Mouse (Mus musculus) cortical plate, adult 2 months (tissue): ENCODE data around the gene Suv39h2. TPM values are rescaled to one million over a fixed set of nuclear protein-coding genes. Genes with fewer than 3 reads are reported as not detected.

Source experiments
- H3K27ac ChIP-seq: fragments of 200-500 bp; 2 replicates; pipeline ENCODE4 v1.5.1; 2012; ENCODE audit warnings: low read length, control low read depth, inconsistent platforms; ENCODE audit not compliant: insufficient read depth
- H3K4me1 ChIP-seq: fragments of 200-500 bp; 2 replicates; pipeline ENCODE4 v1.6.1; 2011; ENCODE audit warnings: low read length; ENCODE audit not compliant: control insufficient read depth, insufficient read depth
- H3K4me3 ChIP-seq: fragments of 200-500 bp; 2 replicates; pipeline ENCODE4 v1.5.1; 2011; ENCODE audit warnings: mild to moderate bottlenecking, low read length, control low read depth; ENCODE audit not compliant: insufficient read depth
- CTCF ChIP-seq: fragments of 200-500 bp; IDR thresholded peaks from 2 replicates; pipeline ENCODE4 v1.5.1; 2011; ENCODE audit warnings: mild to moderate bottlenecking, control low read depth, low read length; ENCODE audit not compliant: insufficient read depth; ENCODE audit errors: extremely low read depth
- POLR2A ChIP-seq: fragments of 200-500 bp; IDR thresholded peaks from 2 replicates; pipeline ENCODE4 v1.6.1; 2011; ENCODE audit warnings: mild to moderate bottlenecking, low read length, control low read depth; ENCODE audit not compliant: insufficient read depth; ENCODE audit errors: extremely low read depth
- polyA plus RNA-seq: library from polyadenylated mRNA; depleted of rRNA; stranded (reverse); fragments of >200 nt; gene quantifications from 2 replicates; pipeline ENCODE4 v1.2.3, GENCODE M21; 2012; rRNA removed

Gene Suv39h2
- polyA plus RNA-seq, 1 experiment: 2.5 TPM

DNA sequence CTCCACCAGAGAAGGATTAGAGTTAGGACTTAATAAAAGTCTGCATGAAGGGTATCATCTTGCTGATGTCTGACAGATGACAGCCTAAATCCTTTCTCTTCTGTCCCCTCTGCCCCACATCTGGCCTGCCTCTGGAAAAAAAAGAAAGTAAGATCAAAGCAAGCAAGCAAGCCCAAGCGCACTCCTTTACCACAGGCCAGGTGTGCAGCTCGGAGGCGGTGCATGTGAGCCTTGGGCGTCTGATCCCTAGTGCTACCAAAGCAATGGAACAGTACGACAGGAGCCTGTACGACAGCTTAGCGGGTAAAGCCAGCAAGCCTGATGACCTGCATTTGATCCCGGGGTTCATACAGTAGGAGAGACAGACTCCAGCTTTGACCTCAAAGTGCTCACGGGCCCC is 43.9 kb downstream of the Suv39h2 start:
- no peaks in the 10 kb centered on the region for H3K4me1 ChIP-seq
- H3K4me3 ChIP-seq: no peak overlapping the region
- H3K27ac ChIP-seq: no peak overlapping the region
- TF ChIP-seq POLR2A: no peak
- TF ChIP-seq CTCF: no peak

DNA sequence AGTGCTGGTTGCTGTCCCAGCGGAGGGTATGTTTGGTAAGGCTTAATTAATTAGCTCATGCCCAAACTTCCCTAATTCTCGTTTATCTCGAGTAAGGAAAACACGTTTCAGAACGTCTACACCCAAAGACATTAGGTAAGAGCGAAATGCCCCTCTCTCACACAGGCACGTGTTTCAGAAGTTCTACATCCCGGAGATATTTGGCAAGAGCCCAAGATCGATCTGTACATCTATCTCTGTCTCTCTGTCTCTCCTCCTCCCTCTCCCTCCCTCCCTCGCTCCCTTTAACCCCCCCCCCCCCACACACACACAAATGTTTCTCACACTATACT is 50.3 kb downstream of the Suv39h2 start:
- no peak overlapping the region for H3K27ac ChIP-seq
- TF ChIP-seq POLR2A: no peak
- no peak for TF ChIP-seq CTCF
- H3K4me1 ChIP-seq: no peaks in the 10 kb centered on the region; the same call in 1 of the 2 replicates
- H3K4me3 ChIP-seq: peak overlapping the region; percentile 87

GRCm38 (mm10) chr2:3423841-3424578 is 50.8 kb downstream of the Suv39h2 start, which contains the start of gene Dclre1c:
Dclre1c (plus strand) TSS chr2:3424131.
- TF ChIP-seq CTCF: no peak
- TF ChIP-seq POLR2A: peak; percentile 65; the same call in 1 of the 2 replicates
- H3K4me1 ChIP-seq: no peaks in the 10 kb centered on the region; the same call in 1 of the 2 replicates
- H3K4me3 ChIP-seq: peak within 1 kb of the TSS; percentile 87
- H3K27ac ChIP-seq: no peak within 1 kb of the TSS

- H3K4me3 ChIP-seq: no peak within 1 kb of the TSS; the same call in 1 of the 2 replicates
- TF ChIP-seq CTCF: no peak
- no peak for TF ChIP-seq POLR2A
Measured at GRCm38 (mm10) chr2:3422548-3422947, 52.3 kb downstream of the Suv39h2 start, which contains the start of gene Meig1. Meig1 (minus strand) TSS chr2:3422648.

DNA sequence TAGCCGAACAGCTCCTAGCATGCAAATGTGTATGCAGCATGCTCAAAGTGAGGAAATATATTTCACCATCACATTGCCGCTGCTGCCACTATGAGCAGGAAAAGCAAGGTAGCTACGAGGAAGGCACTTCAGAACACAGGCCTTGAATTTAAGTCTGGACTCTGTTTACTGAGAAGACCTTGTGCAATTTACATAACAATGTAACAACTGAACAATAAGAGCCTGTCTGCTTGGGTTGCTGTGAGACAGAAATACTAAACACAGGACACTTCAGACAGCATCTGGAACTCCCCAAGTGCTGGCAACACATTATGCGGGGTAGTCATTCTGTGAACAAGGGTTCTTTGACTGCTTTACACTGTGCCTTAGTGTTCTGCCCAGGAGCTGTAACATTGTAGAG is 54.7 kb downstream of the Suv39h2 start:
- TF ChIP-seq CTCF (no peak), POLR2A (no peak)
- Histone ChIP-seq H3K4me3 (no peak overlapping the region), H3K4me1 (no peaks in the 10 kb centered on the region; the same call in 1 of the 2 replicates), H3K27ac (no peak overlapping the region)

More at GRCm38 (mm10) chr2:3422548-3422947, 52.3 kb downstream of the Suv39h2 start, which contains the start of gene Meig1:
- Histone ChIP-seq H3K4me1 (no peaks in the 10 kb centered on the region; the same call in 1 of the 2 replicates), H3K27ac (no peak within 1 kb of the TSS)

DNA sequence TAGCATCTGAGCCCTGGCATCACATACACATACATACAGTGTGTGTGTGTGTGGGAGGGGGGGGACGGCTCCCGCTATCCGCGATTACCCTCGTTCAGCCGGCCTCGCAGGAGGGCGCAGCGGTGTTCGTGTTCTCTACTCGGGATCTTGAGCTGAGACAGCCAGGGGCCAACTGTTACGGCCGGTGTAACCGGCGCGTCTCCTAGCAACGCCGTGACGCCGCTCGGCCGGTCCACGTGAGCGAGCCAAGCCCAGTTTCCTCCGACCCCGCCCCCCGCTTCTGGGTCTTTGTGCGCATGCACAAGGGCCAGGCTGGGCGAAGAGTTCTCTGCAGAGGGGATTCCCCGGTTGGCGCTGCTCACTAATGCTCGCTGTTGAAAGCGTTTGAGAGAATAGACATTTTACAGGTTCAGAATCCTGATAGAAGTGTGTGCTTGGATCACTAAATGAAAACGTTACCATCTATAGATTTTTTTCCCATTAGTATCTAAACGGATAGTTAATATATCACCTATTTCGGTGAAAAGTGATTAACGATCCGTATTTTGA is 55.9 kb downstream of the Suv39h2 start:
- H3K27ac ChIP-seq: no peak overlapping the region
- peak; percentile 69; the same call in 1 of the 2 replicates for TF ChIP-seq POLR2A
- no peak for TF ChIP-seq CTCF
- H3K4me1 ChIP-seq: no peaks in the 10 kb centered on the region
- peak overlapping the region; percentile 45 for H3K4me3 ChIP-seq

- TF ChIP-seq CTCF (no peak), POLR2A (no peak)
- no peaks in the 10 kb centered on the region for H3K4me1 ChIP-seq
- no peak overlapping the region for H3K27ac ChIP-seq
- H3K4me3 ChIP-seq: no peak overlapping the region
Measured at GRCm38 (mm10) chr2:3415676-3416075, 59.2 kb downstream of the Suv39h2 start.

GRCm38 (mm10) chr2:3414241-3414640 is 60.6 kb downstream of the Suv39h2 start:
- no peak overlapping the region for H3K4me3 ChIP-seq
- H3K27ac ChIP-seq: no peak overlapping the region
- TF ChIP-seq POLR2A: no peak
- peak; percentile 65 for TF ChIP-seq CTCF
- H3K4me1 ChIP-seq: no peaks in the 10 kb centered on the region

- no peak overlapping the region for H3K4me3 ChIP-seq
- no peaks in the 10 kb centered on the region for H3K4me1 ChIP-seq
- no peak overlapping the region for H3K27ac ChIP-seq
- no peak for TF ChIP-seq CTCF
- TF ChIP-seq POLR2A: no peak
Measured at GRCm38 (mm10) chr2:3407756-3408155, 67.1 kb downstream of the Suv39h2 start.

DNA sequence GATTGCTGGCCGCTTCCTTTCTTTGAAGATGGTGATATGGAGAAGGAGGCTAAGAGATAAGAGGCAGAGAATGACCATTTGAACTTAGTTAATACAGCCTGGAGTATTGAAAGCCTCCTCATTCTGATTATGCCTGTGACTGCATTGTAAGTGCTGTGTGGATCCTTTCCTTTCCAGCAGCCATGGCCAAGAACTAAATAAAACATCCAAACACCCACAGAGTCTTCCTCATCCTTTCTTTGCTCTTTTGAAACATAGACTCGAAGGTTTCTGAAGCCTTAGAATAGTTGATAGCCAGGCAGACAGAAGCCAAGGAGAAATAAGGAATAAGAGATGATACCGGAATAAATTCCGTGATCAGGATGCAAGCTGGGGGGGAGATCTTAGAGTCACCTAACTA is 68.8 kb downstream of the Suv39h2 start:
- no peak for TF ChIP-seq POLR2A
- TF ChIP-seq CTCF: no peak
- no peak overlapping the region for H3K4me3 ChIP-seq
- no peak overlapping the region for H3K27ac ChIP-seq
- no peaks in the 10 kb centered on the region for H3K4me1 ChIP-seq

Other genes starting within 250 kb of the Suv39h2 start
- 52.5 and 53.3 TPM in 2 replicates for gene Nmt2, start 190.8 kb downstream of the Suv39h2 start, polyA plus RNA-seq
- 11.0 and 11.7 TPM in 2 replicates for gene Rpp38, start 142.4 kb downstream of the Suv39h2 start, polyA plus RNA-seq
- 1.2 and 1.4 TPM in 2 replicates for gene Acbd7, start 138.9 kb downstream of the Suv39h2 start, polyA plus RNA-seq
- not detected in 2 replicates for gene Olah, start 77.8 kb downstream of the Suv39h2 start, polyA plus RNA-seq
- gene Meig1, start 52.4 kb downstream of the Suv39h2 start, polyA plus RNA-seq: 3.5 and 3.9 TPM in 2 replicates
- gene Dclre1c, start 50.9 kb downstream of the Suv39h2 start, polyA plus RNA-seq: 11.6 and 13.2 TPM in 2 replicates
- gene Gm45902, start 37.8 kb upstream of the Suv39h2 start, polyA plus RNA-seq: 2.4 and 2.5 TPM in 2 replicates
- 52.7 TPM in 2 replicates for gene Hspa14, start 37.8 kb upstream of the Suv39h2 start, polyA plus RNA-seq
- gene Cdnf, start 38.0 kb upstream of the Suv39h2 start, polyA plus RNA-seq: 1.5 and 1.7 TPM in 2 replicates
- 8.0 and 9.5 TPM in 2 replicates for gene Fam107b, start 95.5 kb upstream of the Suv39h2 start, polyA plus RNA-seq